Mouse (Mus musculus) common myeloid progenitor, adult 5-6 weeks (primary cell): ENCODE measurements at regions not wholly inside any gene's neighbourhood (a gene's known extent, or its start where the extent isn't known, plus 50 kb on each side); places are given as distances from the start of the nearest gene placed in this dataset.

Experiments used
- ATAC-seq: replicated peaks from 2 replicates; pipeline ENCODE4 v1.8.0; 2016; ENCODE audit warnings: low read depth, mild to moderate bottlenecking, moderate TSS enrichment, inconsistent platforms; ENCODE audit not compliant: poor library complexity, severe bottlenecking

DNA sequence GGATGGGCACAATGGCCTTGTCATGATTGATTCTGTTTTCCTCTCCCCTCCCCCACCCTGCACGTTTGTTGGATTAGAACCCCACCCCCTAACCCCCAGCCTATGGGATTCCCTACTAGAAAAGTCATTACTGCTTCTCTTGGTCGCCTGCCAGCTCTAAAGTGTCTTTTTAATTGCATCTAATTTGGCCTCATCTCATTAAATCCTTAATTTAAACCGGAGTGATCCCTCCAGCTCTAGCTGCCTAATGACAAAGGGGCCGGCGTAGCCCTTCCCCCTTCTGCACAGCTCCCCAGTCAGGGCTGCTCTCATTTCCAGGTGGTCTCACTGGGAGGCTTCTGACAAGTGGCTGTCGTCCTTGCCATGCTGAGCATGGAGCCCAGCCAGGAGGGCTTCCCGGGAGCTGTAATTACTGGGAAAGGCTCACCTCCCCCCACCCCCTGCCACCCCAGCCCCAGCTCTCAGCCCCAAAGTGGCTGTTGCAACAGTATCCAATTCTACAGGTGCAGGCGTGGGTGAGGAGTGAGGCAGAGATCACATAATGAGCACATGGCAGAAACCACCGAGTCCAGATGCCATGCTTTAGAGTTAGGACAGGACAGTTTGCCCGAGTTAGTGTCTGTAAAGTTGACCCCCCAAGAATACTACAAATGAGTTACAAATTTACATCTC is 84.8 kb upstream of the Aldh1b1 start:
- ATAC-seq: no peak

DNA sequence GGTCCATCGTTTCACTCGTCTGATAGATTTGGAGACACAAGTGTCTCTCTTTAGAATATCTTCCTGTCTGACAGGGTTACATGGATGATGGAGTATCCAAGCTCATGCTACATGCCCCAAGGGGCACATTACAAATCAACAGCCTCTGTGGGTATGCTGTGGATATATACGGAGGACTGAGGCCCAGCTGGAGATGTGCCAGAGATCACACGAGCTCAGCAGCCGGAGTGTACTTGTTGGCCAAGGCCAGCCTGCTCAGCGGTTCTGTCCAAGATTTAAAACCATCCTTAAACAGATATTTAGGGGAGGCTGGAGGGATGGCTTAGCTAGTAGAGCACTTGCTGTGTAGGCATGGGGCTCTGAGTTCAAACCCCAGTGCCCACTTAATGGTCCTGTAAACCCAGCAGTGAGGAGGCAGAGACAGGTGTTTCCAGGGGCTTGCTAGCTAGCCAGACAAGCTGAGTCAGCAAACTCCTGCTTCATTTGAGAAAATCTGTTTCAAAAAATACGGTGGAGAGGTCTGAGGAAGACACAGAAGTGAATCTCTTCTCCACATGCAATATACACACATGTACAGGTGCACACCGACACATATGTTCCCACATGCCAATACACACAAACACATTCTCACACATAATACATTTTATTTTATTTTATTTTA is 85.6 kb upstream of the Aldh1b1 start:
- no peak for ATAC-seq

DNA sequence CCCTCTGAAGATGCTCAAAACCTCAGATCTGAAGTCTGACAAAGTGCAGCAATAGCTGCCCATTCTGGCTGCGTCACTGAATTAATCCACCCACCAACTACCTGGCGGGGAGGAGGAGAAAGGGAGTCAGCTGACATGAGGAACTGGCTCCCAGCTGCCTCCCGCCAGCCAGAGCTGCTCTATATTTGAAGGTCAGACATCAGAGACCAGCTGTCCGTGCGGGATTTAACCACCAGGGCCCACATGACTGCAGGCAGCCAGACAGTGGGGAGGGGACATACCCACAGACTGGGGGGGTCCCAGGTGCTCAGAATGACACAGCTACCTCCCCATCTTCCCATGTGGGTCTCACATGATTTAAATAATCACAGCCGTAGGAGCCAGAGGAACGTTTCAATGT is 94.8 kb upstream of the Aldh1b1 start:
- no peak for ATAC-seq

GRCm38 (mm10) chr4:45699601-45700000 is 99.2 kb upstream of the Aldh1b1 start:
- ATAC-seq: no peak

DNA sequence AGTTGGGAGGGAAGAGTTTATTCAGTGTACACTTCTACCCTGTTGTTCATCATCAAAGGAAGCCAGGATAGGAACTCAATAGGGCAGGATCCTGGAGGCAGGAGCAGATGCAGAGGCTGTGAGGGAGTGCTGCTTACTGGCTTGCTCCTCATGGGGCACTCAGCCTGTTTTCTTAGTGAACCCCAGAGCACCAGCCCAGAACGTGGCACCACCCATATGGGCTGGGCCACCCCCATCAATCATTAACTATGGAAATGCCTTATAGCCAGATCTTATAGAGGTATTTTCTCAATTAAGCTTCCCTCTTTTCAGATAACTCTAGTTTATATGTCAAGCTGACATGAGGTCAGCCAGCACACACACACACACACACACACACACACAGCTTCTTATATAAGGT is 103.6 kb upstream of the Aldh1b1 start:
- ATAC-seq: no peak

DNA sequence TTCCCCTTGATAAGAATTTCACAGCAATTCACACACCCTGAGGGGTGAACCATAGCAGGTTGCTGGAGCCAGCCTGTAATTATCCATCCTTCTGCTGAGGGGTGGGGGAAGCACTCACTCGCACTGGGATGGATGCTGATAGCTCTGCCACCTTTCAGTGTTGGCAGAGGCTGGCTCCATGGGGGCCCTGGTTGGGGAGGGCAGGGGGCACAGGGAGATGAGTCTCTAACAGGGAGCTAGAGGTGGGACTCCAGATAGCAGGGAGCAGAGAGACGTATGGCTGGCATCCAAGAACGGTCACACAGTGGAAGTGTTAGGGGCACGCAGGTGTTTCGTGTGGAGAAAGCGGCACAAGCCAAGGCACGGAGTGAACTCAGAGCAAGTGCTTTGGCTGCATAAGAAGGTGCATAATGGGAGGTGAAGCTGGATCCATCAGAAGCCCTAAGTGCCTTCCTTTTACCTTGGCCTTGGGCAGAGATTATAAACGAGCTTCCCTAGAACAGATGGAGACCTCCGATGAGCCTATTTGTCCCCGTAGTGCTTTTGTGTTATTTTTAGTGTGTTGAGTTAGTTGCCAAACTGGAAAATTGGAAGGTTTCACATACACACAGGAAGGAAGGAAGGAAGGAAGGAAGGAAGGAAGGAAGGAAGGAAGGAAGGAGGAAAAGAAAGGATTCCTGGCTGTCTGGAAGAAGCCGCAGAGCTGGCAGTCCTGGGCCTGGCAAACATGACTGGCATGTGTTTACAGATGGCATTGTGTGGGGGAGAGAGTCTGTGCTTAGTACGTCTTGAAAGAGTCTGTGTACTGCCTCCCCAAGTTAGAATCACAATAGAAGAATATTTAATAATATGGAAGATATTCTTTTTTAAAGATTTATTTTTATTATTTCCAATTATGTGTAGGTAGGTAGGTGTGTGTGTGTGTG is 108.6 kb upstream of the Aldh1b1 start:
- ATAC-seq: no peak

DNA sequence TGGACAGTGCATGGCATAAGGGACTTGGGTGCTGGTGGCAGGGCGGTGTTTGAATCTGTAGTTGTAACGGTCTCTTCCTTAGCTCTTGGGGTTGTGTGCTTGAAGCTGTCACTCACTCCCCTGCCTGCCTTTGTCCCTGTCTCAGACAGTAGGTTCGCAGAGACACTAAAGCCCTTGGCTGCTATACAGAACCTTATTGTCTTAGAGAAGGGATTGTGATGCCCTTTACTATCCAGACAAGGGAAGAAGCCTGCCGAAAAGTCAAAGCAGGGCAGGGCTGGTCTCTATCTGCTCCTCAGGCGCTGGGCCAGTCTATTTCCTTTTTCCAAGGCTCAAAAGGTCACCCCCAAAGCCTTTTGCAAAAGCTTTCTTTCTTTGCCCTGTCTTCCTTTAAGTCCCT is 109.2 kb upstream of the Aldh1b1 start:
- no peak for ATAC-seq

GRCm38 (mm10) chr4:45688233-45688632 is 110.6 kb upstream of the Aldh1b1 start:
- peak; percentile 62 for ATAC-seq

DNA sequence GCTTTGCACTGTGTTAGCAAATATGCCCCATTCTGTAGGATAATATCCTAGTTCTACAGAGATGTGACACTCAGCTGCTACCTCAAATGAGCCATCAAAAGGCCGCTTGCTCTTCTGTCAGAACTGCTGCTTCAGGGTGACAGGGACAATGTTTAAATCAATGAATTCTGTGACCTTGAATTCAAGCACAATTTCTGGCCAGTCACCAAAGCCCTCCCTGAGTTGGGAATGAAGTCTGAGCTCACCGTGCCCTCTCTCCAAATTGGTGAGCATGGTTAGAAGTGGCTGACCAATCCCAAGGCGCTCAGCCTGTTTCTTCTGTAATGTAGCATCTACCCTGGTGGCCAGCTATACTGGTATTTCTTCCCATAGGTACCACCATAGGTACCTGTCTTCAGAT is 113.8 kb upstream of the Aldh1b1 start:
- no peak for ATAC-seq

DNA sequence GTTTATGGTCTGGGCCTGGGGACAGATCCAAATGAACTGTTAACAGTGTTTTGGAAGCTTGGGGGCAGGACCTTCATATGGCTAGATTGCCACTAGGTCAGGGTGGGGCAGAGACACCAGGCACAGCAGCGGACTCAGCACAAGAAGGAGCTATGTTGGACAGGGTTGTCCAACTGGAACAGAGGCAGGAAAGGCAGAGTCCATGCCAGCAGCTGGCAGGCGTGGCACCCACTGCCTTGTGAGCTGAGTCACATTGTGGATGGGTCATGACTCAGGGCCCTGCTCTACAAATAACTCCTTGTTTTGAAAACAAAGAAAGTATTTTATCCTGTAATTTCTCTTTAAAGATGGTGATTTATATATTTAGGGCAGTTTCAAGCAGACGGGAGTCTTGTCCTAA is 115.6 kb upstream of the Aldh1b1 start:
- ATAC-seq: no peak

GRCm38 (mm10) chr4:45682746-45683145 is 116.1 kb upstream of the Aldh1b1 start:
- ATAC-seq: no peak

GRCm38 (mm10) chr4:45676137-45676536 is 122.7 kb upstream of the Aldh1b1 start:
- no peak for ATAC-seq

- no peak for ATAC-seq
Observed at GRCm38 (mm10) chr4:45674291-45674690, 124.5 kb upstream of the Aldh1b1 start.

GRCm38 (mm10) chr4:45673081-45673819 is 125.6 kb upstream of the Aldh1b1 start:
- ATAC-seq: no peak

- no peak for ATAC-seq
Observed at GRCm38 (mm10) chr4:45672262-45673076, 126.4 kb upstream of the Aldh1b1 start.

DNA sequence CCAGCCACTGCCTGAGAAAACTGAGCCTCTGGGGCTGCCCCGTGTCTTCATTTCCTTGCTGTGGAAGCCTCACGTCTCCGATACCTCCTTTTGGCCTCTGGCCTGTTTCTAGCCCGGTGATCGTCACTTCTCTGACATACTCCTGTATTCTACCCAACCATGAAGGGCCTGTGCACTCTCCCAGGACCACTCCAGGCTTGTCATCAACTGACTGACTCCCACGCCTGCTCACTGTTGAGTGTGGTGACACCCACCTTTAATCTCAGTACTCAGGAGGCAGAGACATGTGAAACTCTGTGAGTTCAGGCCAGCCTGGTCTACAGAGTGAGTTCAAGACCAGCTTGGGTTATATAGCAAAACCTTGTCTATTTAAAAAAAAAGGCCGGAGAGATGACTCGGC is 132.1 kb upstream of the Shb start:
- no peak for ATAC-seq

DNA sequence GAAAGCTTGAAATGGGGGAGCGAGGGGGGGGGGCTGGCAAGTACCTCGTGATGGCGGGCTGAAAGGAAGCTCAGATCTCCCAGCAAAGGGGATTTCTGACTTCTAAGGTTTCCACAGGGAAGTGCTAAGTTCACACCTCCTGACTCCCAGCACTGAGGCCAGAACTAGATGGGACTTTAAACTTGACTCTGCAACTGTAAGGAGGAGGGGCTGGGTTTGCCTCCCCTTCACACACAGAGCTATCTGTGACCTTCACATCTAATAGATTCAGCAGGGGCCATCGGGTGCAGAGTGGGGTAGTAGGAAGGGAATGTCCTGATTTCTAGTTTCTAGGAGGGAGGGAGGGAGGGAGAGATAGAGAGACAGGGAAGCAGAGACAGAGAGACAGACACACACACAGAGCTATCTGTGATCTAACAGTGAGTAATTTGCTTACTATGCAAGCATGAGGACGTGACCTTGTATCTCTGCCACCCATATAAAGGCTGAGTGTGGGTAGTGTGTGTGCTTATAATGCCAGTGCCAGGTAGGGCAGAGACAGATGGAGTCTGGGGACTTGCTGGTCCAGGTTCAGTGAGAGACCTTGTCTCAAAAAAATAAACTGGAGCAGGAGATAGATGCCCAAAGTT is 125.2 kb upstream of the Shb start:
- ATAC-seq: no peak

- no peak for ATAC-seq
Observed at GRCm38 (mm10) chr4:45655780-45656179, 123.5 kb upstream of the Shb start.

- no peak for ATAC-seq
Observed at GRCm38 (mm10) chr4:45654804-45655155, 122.5 kb upstream of the Shb start.
